ENCODE assay signal across 11 mouse cellular contexts in the genomic region with DNA sequence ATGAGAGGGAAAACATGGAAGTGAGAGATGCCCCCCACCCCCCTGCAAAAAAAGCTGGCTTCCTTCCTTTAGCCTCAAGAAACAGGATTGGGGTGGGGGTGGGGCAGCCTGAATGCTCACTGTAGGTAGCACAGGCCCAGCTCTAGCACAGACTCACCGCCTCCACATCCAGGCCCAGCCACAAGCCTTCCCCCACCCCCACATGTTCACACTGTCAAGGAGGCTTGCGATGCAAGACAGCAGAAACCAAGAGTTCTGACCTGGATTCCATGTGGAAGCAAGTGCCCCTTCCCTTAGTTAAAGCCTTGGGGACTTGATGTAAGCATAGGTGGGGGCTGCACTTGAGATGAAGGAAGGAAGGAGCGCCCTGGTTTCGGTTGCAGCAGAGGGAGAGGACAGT. TPM values are rescaled to one million over a fixed set of nuclear protein-coding genes. Genes with fewer than 3 reads are reported as not detected.
DNase-seq lines count a peak whose midpoint lies in the region; ATAC-seq and TF ChIP-seq lines count a peak whose summit lies in the region.
"Had no signal": no experiment of that assay in that cellular context is flagged by ENCODE, and none has a peak within 500 bp of the region (broad histone marks: within the 10 kb centered on the region; RNA-seq: fewer than 3 reads in every experiment).

No protein-coding gene starts in this region.

- no peak overlapping the region for H3K27ac ChIP-seq in forebrain, embryonic 14.5 days (ENCODE audit: low read depth, low read length)
- H3K27ac ChIP-seq in forebrain, embryonic 16.5 days (ENCODE audit: low read length), result no peak overlapping the region
- no peak overlapping the region; the same call in 1 of the 2 replicates for H3K27ac ChIP-seq in liver, embryonic 13.5 days

- no peak for TF ChIP-seq POLR2A in brain, embryonic 14.5 days (IDR thresholded peaks at IDR 0.05; ENCODE audit: borderline replicate concordance, extremely low read depth, insufficient read depth, insufficient read length, poor library complexity, severe bottlenecking)

- no peak overlapping the region for H3K4me3 ChIP-seq in forebrain, embryonic 14.5 days (ENCODE audit: low read depth, low read length)
- H3K4me3 ChIP-seq in forebrain, embryonic 16.5 days (replicated peaks; ENCODE audit: low read length), result no peak overlapping the region
- H3K4me3 ChIP-seq in liver, embryonic 13.5 days (replicated peaks), result no peak overlapping the region

- TF ChIP-seq CTCF in brain, embryonic 14.5 days (IDR thresholded peaks at IDR 0.05; ENCODE audit: borderline replicate concordance, extremely low read depth, insufficient read depth, insufficient read length), result no peak

- H3K4me1 ChIP-seq in forebrain, embryonic 14.5 days (ENCODE audit: control insufficient read depth, insufficient read depth, low read length), result no peaks in the 10 kb centered on the region
- peaks cover 11% of the 10 kb centered on the region for H3K4me1 ChIP-seq in forebrain, embryonic 16.5 days (replicated peaks; ENCODE audit: control insufficient read depth, insufficient read depth, low read length)
- H3K4me1 ChIP-seq in liver, embryonic 13.5 days (replicated peaks), result peaks cover 31% of the 10 kb centered on the region

- no peak overlapping the region for H3K4me2 ChIP-seq in forebrain, embryonic 14.5 days (ENCODE audit: low read length)
- no peak overlapping the region for H3K4me2 ChIP-seq in forebrain, embryonic 16.5 days (ENCODE audit: low read length)
- no peak overlapping the region for H3K4me2 ChIP-seq in liver, embryonic 13.5 days

- ATAC-seq in forebrain, embryonic 14.5 days, result peak; percentile 32; the same call in 1 of the 2 replicates
- ATAC-seq in forebrain, embryonic 16.5 days, result no peak
- 0 out of 2 replicates have a peak, but pooled peaks have one; percentile 32 for ATAC-seq in liver, embryonic 13.5 days (ENCODE audit: low read depth)
- no peak for ATAC-seq in cerebellum, adult (ENCODE audit: insufficient number of reproducible peaks, low FRiP score, low TSS enrichment)
- ATAC-seq in monocyte, adult 5-6 weeks (replicated peaks; ENCODE audit: insufficient number of reproducible peaks, low FRiP score, low TSS enrichment, poor library complexity, severe bottlenecking), result no peak

- no peaks in the 10 kb centered on the region for H3K9me3 ChIP-seq in forebrain, embryonic 14.5 days (replicated peaks; ENCODE audit: control insufficient read depth, low read length)
- H3K9me3 ChIP-seq in forebrain, embryonic 16.5 days (ENCODE audit: control insufficient read depth, low read length), result no peaks in the 10 kb centered on the region
- H3K9me3 ChIP-seq in liver, embryonic 13.5 days (replicated peaks), result no peaks in the 10 kb centered on the region

- DNase-seq in forebrain, embryonic 14.5 days (ENCODE audit: low spot score), result no peak
- DNase-seq in kidney, postnatal 4 days, result peak; percentile 24 to 60
- DNase-seq in kidney, adult 9 months, result no peak
- peak; percentile 39 for DNase-seq in brain, embryonic 14.5 days (ENCODE audit: low read depth)
- DNase-seq in liver, embryonic 13.5 days, result no peak

- H3K36me3 ChIP-seq in forebrain, embryonic 14.5 days (ENCODE audit: control insufficient read depth, insufficient read depth, low read length), result no peaks in the 10 kb centered on the region
- H3K36me3 ChIP-seq in forebrain, embryonic 16.5 days (ENCODE audit: control insufficient read depth, insufficient read depth), result no peaks in the 10 kb centered on the region
- H3K36me3 ChIP-seq in liver, embryonic 13.5 days, result peaks cover 43% of the 10 kb centered on the region

- no peak overlapping the region for H3K9ac ChIP-seq in forebrain, embryonic 14.5 days (ENCODE audit: low read length)
- no peak overlapping the region for H3K9ac ChIP-seq in forebrain, embryonic 16.5 days (replicated peaks; ENCODE audit: low read depth, low read length)
- no peak overlapping the region for H3K9ac ChIP-seq in liver, embryonic 13.5 days

- 50% methylated on average over 4 of the region's 4 CpGs for WGBS in forebrain, embryonic 14.5 days
- 43% methylated on average over 4 of the region's 4 CpGs for WGBS in forebrain, embryonic 16.5 days
- 78% methylated on average over 4 of the region's 4 CpGs for WGBS in liver, embryonic 13.5 days (ENCODE audit: insufficient replicate concordance)

- H3K27me3 ChIP-seq in forebrain, embryonic 14.5 days (replicated peaks; ENCODE audit: control insufficient read depth, insufficient read depth, low read length), result no peaks in the 10 kb centered on the region
- H3K27me3 ChIP-seq in forebrain, embryonic 16.5 days (replicated peaks; ENCODE audit: control insufficient read depth, insufficient read depth, low read length), result no peaks in the 10 kb centered on the region
- no peaks in the 10 kb centered on the region for H3K27me3 ChIP-seq in liver, embryonic 13.5 days

RNA-seq across cellular contexts. Expression of a gene that starts 22.8 kb away (rescaled TPM):
- not detected in 2 replicates for polyA plus RNA-seq in forebrain, embryonic 14.5 days (2014; fragmentation: Nextera tagmentation; extraction: Ambion mirVana)
- not detected in 2 replicates for polyA plus RNA-seq in forebrain, embryonic 16.5 days (2015; fragmentation: Nextera tagmentation; extraction: Ambion mirVana)
- not detected in 2 replicates for polyA plus RNA-seq in brain, embryonic 14.5 days (2012; rRNA removed)
- polyA plus RNA-seq in liver, embryonic 13.5 days (2015; fragmentation: Nextera tagmentation; extraction: Ambion mirVana), result not detected in 2 replicates
- not detected in 3 replicates for total RNA-seq in monocyte, adult 5-6 weeks (2017)
- total RNA-seq: megakaryocyte, adult 5-6 weeks had no signal
- polyA plus RNA-seq: C2C12; heart, embryonic 14.5 days had no signal

Comparison
In these comparisons a context has a peak if more than half of its experiments do, and no peak if none do; other contexts are left out.
1. ATAC-seq: peak in forebrain, embryonic 14.5 days (single experiment) and liver, embryonic 13.5 days (single experiment); none in forebrain, embryonic 16.5 days (single experiment), cerebellum, adult (single experiment) and monocyte, adult 5-6 weeks (single experiment).
2. DNase-seq: peak in kidney, postnatal 4 days (2 of 2) and brain, embryonic 14.5 days (single experiment); none in forebrain, embryonic 14.5 days (single experiment), kidney, adult 9 months (single experiment) and liver, embryonic 13.5 days (single experiment).